Mouse (Mus musculus): ENCODE measurements at regions not wholly inside any gene's neighbourhood (a gene's known extent, or its start where the extent isn't known, plus 50 kb on each side); places are given as distances from the start of the nearest gene placed in this dataset.

GRCm38 (mm10) chr8:89365430-89365829 lies 321.5 kb upstream of the Sall1 start:
- DNase-seq (ENCODE audit: low spot score in 2 of 2): no peak

GRCm38 (mm10) chr8:89358411-89358810 lies 314.4 kb upstream of the Sall1 start:
- no peak for DNase-seq (ENCODE audit: low spot score in 2 of 2)

- DNase-seq (ENCODE audit: low spot score in 2 of 2): no peak
These were observed 301.6 kb upstream of the Sall1 start for GRCm38 (mm10) chr8:89345547-89345946.

- DNase-seq (ENCODE audit: low spot score in 2 of 2): no peak
These were observed 297.7 kb upstream of the Sall1 start for GRCm38 (mm10) chr8:89341686-89342085.

GRCm38 (mm10) chr8:89335416-89335815 lies 291.5 kb upstream of the Sall1 start:
- DNase-seq (ENCODE audit: low spot score in 2 of 2): no peak

- no peak for DNase-seq (ENCODE audit: low spot score in 2 of 2)
These were observed 281.9 kb upstream of the Sall1 start for GRCm38 (mm10) chr8:89325751-89326351.

GRCm38 (mm10) chr8:89325248-89325645 lies 281.3 kb upstream of the Sall1 start:
- no peak for DNase-seq (ENCODE audit: low spot score in 2 of 2)

- no peak for DNase-seq (ENCODE audit: low spot score in 2 of 2)
These were observed 280.7 kb upstream of the Sall1 start for GRCm38 (mm10) chr8:89324462-89325247.

GRCm38 (mm10) chr8:89317514-89318289 lies 273.7 kb upstream of the Sall1 start:
- DNase-seq (ENCODE audit: low spot score in 2 of 2): peak; percentile 11 to 44

- DNase-seq (ENCODE audit: low spot score in 2 of 2): no peak
These were observed 272.7 kb upstream of the Sall1 start for GRCm38 (mm10) chr8:89316566-89317175.

GRCm38 (mm10) chr8:89314907-89315306 lies 270.9 kb upstream of the Sall1 start:
- no peak for DNase-seq (ENCODE audit: low spot score in 2 of 2)

GRCm38 (mm10) chr8:89310696-89311214 lies 266.8 kb upstream of the Sall1 start:
- no peak for DNase-seq (ENCODE audit: low spot score in 2 of 2)

- no peak for DNase-seq (ENCODE audit: low spot score in 2 of 2)
These were observed 265.6 kb upstream of the Sall1 start for GRCm38 (mm10) chr8:89309591-89309990.

GRCm38 (mm10) chr8:89308950-89309349 lies 265.0 kb upstream of the Sall1 start:
- DNase-seq (ENCODE audit: low spot score in 2 of 2): no peak

- peak in 1 of 2 experiments; percentile 13 for DNase-seq (ENCODE audit: low spot score in 2 of 2)
These were observed 264.6 kb upstream of the Sall1 start for GRCm38 (mm10) chr8:89308532-89308931.

- DNase-seq (ENCODE audit: low spot score in 2 of 2): no peak
These were observed 263.6 kb upstream of the Sall1 start for GRCm38 (mm10) chr8:89307601-89308000.

- no peak for DNase-seq (ENCODE audit: low spot score in 2 of 2)
These were observed 263.1 kb upstream of the Sall1 start for GRCm38 (mm10) chr8:89307085-89307484.

GRCm38 (mm10) chr8:89304116-89304515 lies 260.2 kb upstream of the Sall1 start:
- DNase-seq (ENCODE audit: low spot score in 2 of 2): no peak

- no peak for DNase-seq (ENCODE audit: low spot score in 2 of 2)
These were observed 259.4 kb upstream of the Sall1 start for GRCm38 (mm10) chr8:89303326-89303725.

GRCm38 (mm10) chr8:89299637-89300036 lies 255.7 kb upstream of the Sall1 start:
- DNase-seq (ENCODE audit: low spot score in 2 of 2): no peak

- no peak for DNase-seq (ENCODE audit: low spot score in 2 of 2)
These were observed 251.7 kb upstream of the Sall1 start for GRCm38 (mm10) chr8:89295686-89296085.

Data from layer of hippocampus, adult 18-20 months (tissue).